Mouse (Mus musculus) MEL (cell line): ENCODE measurements around the gene Ifih1. TPM values are rescaled to one million over a fixed set of nuclear protein-coding genes. Genes with fewer than 3 reads are reported as not detected.

Experiments
- DNase-seq: peaks from one replicate; pipeline ENCODE4 v3.0.0; 2011; ENCODE audit warnings: low read depth, low spot score
- H3K27ac ChIP-seq: 2 replicates; pipeline ENCODE4 v1.5.1; 2012; ENCODE audit warnings: low read depth, mild to moderate bottlenecking, control low read depth, low read length, moderate library complexity; ENCODE audit not compliant: control insufficient read depth
- H3K27me3 ChIP-seq, 2 experiments: fragments of 150-350 bp in 1 of 2; sonication (generic) in 1 of 2; 2 replicates each; pipeline ENCODE4 v1.6.1; 2012; ENCODE audit warnings: low read length in 2 of 2, mild to moderate bottlenecking in 2 of 2, improper control_type of control experiment in 1 of 2, moderate library complexity in 1 of 2; ENCODE audit not compliant: insufficient read depth in 2 of 2, control insufficient read depth in 1 of 2
- H3K36me3 ChIP-seq, 2 experiments: 2 replicates each; pipeline ENCODE4 v1.6.1; 2012 to 2014; ENCODE audit warnings: low read length in 2 of 2, improper control_type of control experiment in 1 of 2, inconsistent platforms in 1 of 2, mild to moderate bottlenecking in 1 of 2; ENCODE audit not compliant: insufficient read depth in 2 of 2, control insufficient read depth in 1 of 2
- H3K4me1 ChIP-seq, 2 experiments: fragments of 150-350 bp in 1 of 2; sonication (generic) in 1 of 2; 2 replicates each; pipeline ENCODE4 v1.6.1; 2012; ENCODE audit warnings: low read length in 2 of 2, improper control_type of control experiment in 1 of 2, mild to moderate bottlenecking in 1 of 2; ENCODE audit not compliant: insufficient read depth in 2 of 2, control insufficient read depth in 1 of 2
- H3K4me3 ChIP-seq, 2 experiments: fragments of 150-350 bp in 1 of 2; sonication (generic) in 1 of 2; 2 replicates each; pipeline ENCODE4 v1.5.1; 2012; ENCODE audit warnings: low read depth in 2 of 2, low read length in 2 of 2, mild to moderate bottlenecking in 2 of 2, moderate library complexity in 2 of 2, control low read depth in 1 of 2, improper control_type of control experiment in 1 of 2; ENCODE audit not compliant: control insufficient read depth in 1 of 2, insufficient read depth in 1 of 2
- H3K79me2 ChIP-seq: 2 replicates; pipeline ENCODE4 v1.6.1; 2012; ENCODE audit warnings: mild to moderate bottlenecking, low read length, moderate library complexity; ENCODE audit not compliant: control insufficient read depth, poor library complexity, insufficient read depth
- H3K9ac ChIP-seq: 2 replicates; pipeline ENCODE4 v1.6.1; 2012; ENCODE audit warnings: low read depth, mild to moderate bottlenecking, control low read depth, low read length, moderate library complexity; ENCODE audit not compliant: control insufficient read depth, poor library complexity, severe bottlenecking
- H3K9me3 ChIP-seq: fragments of 150-350 bp; sonication (generic); replicated peaks from 2 replicates; pipeline ENCODE4 v1.6.1; 2012; ENCODE audit warnings: mild to moderate bottlenecking, low read length, improper control_type of control experiment, moderate library complexity; ENCODE audit not compliant: insufficient read depth
- BHLHE40 ChIP-seq: IDR thresholded peaks from 2 replicates; pipeline ENCODE4 v1.6.1; 2012; ENCODE audit warnings: low read depth, mild to moderate bottlenecking, inconsistent platforms, low read length, improper control_type of control experiment, borderline replicate concordance
- CHD2 ChIP-seq: IDR thresholded peaks from 2 replicates; pipeline ENCODE4 v1.6.1; 2011; ENCODE audit warnings: low read length, improper control_type of control experiment
- HCFC1 ChIP-seq: IDR thresholded peaks from 2 replicates; pipeline ENCODE4 v1.6.1; 2012; ENCODE audit warnings: low read depth, mild to moderate bottlenecking, inconsistent platforms, low read length, improper control_type of control experiment, moderate library complexity
- JUND ChIP-seq: IDR thresholded peaks from 2 replicates; pipeline ENCODE4 v1.6.1; 2011; ENCODE audit warnings: low read depth, mild to moderate bottlenecking, improper control_type of control experiment, low read length
- MAFK ChIP-seq: IDR thresholded peaks from 2 replicates; pipeline ENCODE4 v1.6.1; 2011; ENCODE audit warnings: low read depth, mild to moderate bottlenecking, low read length, improper control_type of control experiment, borderline replicate concordance
- MAX ChIP-seq: IDR thresholded peaks from 2 replicates; pipeline ENCODE4 v1.6.1; 2011; ENCODE audit warnings: low read length, improper control_type of control experiment
- MAZ ChIP-seq: IDR thresholded peaks from 2 replicates; pipeline ENCODE4 v1.6.1; 2012; ENCODE audit warnings: low read depth, mild to moderate bottlenecking, inconsistent platforms, low read length, improper control_type of control experiment
- MEF2A ChIP-seq: IDR thresholded peaks from 2 replicates; pipeline ENCODE4 v1.6.1; 2014; ENCODE audit warnings: low read depth, mild to moderate bottlenecking, inconsistent platforms, low read length, improper control_type of control experiment; ENCODE audit not compliant: poor library complexity, insufficient replicate concordance, severe bottlenecking; ENCODE audit errors: extremely low read depth
- MXI1 ChIP-seq: IDR thresholded peaks from 2 replicates; pipeline ENCODE4 v1.6.1; 2011; ENCODE audit warnings: mild to moderate bottlenecking, low read depth, low read length, improper control_type of control experiment
- MYB ChIP-seq: IDR thresholded peaks from 2 replicates; pipeline ENCODE4 v1.6.1; 2011; ENCODE audit warnings: mild to moderate bottlenecking, low read depth, low read length, improper control_type of control experiment
- MYC ChIP-seq: IDR thresholded peaks from 2 replicates; pipeline ENCODE4 v1.6.1; 2011; ENCODE audit warnings: low read depth, mild to moderate bottlenecking, low read length, improper control_type of control experiment, moderate library complexity
- NRF1 ChIP-seq: IDR thresholded peaks from 2 replicates; pipeline ENCODE4 v1.6.1; 2014; ENCODE audit warnings: low read depth, mild to moderate bottlenecking, inconsistent platforms, low read length, improper control_type of control experiment, moderate library complexity; ENCODE audit not compliant: poor library complexity, insufficient read depth, severe bottlenecking
- POLR2A ChIP-seq, 2 experiments: IDR thresholded peaks; 2 replicates each; pipeline ENCODE4 v1.6.1; 2011 to 2012; ENCODE audit warnings: low read length in 2 of 2, mild to moderate bottlenecking in 2 of 2, control low read depth in 1 of 2, improper control_type of control experiment in 1 of 2, low read depth in 1 of 2, moderate library complexity in 1 of 2; ENCODE audit not compliant: control insufficient read depth in 1 of 2, insufficient read depth in 1 of 2, poor library complexity in 1 of 2
- POLR2AphosphoS2 ChIP-seq: IDR thresholded peaks from 2 replicates; pipeline ENCODE4 v1.6.1; 2011; ENCODE audit warnings: low read length, improper control_type of control experiment
- POLR2AphosphoS5 ChIP-seq: IDR thresholded peaks from 2 replicates; pipeline ENCODE4 v1.6.1; 2012; ENCODE audit warnings: low read depth, borderline replicate concordance, mild to moderate bottlenecking, inconsistent platforms, low read length, moderate library complexity, mixed read lengths
- RAD21 ChIP-seq: IDR thresholded peaks from 2 replicates; pipeline ENCODE4 v1.6.1; 2011; ENCODE audit warnings: mild to moderate bottlenecking, low read depth, low read length, improper control_type of control experiment
- RCOR1 ChIP-seq: IDR thresholded peaks from 2 replicates; pipeline ENCODE4 v1.6.1; 2012; ENCODE audit warnings: low read depth, mild to moderate bottlenecking, inconsistent platforms, low read length, improper control_type of control experiment
- SMC3 ChIP-seq: IDR thresholded peaks from 2 replicates; pipeline ENCODE4 v1.6.1; 2011; ENCODE audit warnings: low read depth, low read length, improper control_type of control experiment
- TCF12 ChIP-seq: IDR thresholded peaks from 2 replicates; pipeline ENCODE4 v1.6.1; 2014; ENCODE audit warnings: low read depth, mild to moderate bottlenecking, inconsistent platforms, low read length, improper control_type of control experiment, moderate library complexity
- USF2 ChIP-seq, 2 experiments: IDR thresholded peaks; 2 replicates each; pipeline ENCODE4 v1.6.1; 2011 to 2012; ENCODE audit warnings: improper control_type of control experiment in 2 of 2, low read length in 2 of 2, borderline replicate concordance in 1 of 2, inconsistent platforms in 1 of 2, low read depth in 1 of 2, mild to moderate bottlenecking in 1 of 2; ENCODE audit not compliant: insufficient read depth in 1 of 2
- ZNF384 ChIP-seq: IDR thresholded peaks from 2 replicates; pipeline ENCODE4 v1.6.1; 2012; ENCODE audit warnings: low read depth, mild to moderate bottlenecking, inconsistent platforms, low read length, improper control_type of control experiment
- polyA plus RNA-seq, 2 experiments: library from polyadenylated mRNA; stranded (reverse) in 1 of 2; unstranded in 1 of 2; fragments of >175 nt in 1 of 2; fragments of >200 nt in 1 of 2; gene quantifications; 2 replicates each; pipeline versions ENCODE4 v1.2.1 to v1.2.4; 2012; ENCODE audit warnings: low replicate concordance in 2 of 2, low read depth in 1 of 2; ENCODE audit not compliant: insufficient read length in 2 of 2, insufficient read depth in 1 of 2, missing spikeins in 1 of 2
- total RNA-seq: library from RNA; depleted of rRNA; stranded (reverse); fragments of 300-350 nt; gene quantifications from 2 replicates; pipeline ENCODE4 v1.2.3, GENCODE M21; 2012

The Ifih1 gene
- total and polyA plus RNA-seq, 3 experiments, result 11.4 to 71.9 (median 41.5) TPM

GRCm38 (mm10) chr2:62681667-62682066, 35.6 kb upstream of the Ifih1 start:
- Histone ChIP-seq H3K4me1 (peaks cover 6 to 10% of the 10 kb centered on the region in 2 experiments), H3K4me3 (no peak overlapping the region), H3K27me3 (no peaks in the 10 kb centered on the region), H3K9me3 (no peaks in the 10 kb centered on the region), H3K27ac (no peak overlapping the region), H3K9ac (no peak overlapping the region), H3K36me3 (peaks cover 0 to 5% of the 10 kb centered on the region in 2 experiments; a peak in 3 of 4 replicates), H3K79me2 (no peaks in the 10 kb centered on the region; the same call in 1 of the 2 replicates)
- TF ChIP-seq BHLHE40 (no peak), NRF1 (no peak), HCFC1 (no peak), SMC3 (no peak), RAD21 (no peak), POLR2AphosphoS5 (no peak), MYC (no peak), CHD2 (no peak), RCOR1 (no peak)
- DNase-seq, result no peak

- TF ChIP-seq MXI1 (no peak), MEF2A (no peak), POLR2AphosphoS2 (no peak), TCF12 (no peak), HCFC1 (no peak), JUND (no peak), POLR2A (IDR thresholded peaks at IDR 0.05; ENCODE audit: control insufficient read depth in 1 of 2, insufficient read depth in 1 of 2, low read depth in 1 of 2, low read length in 2 of 2, poor library complexity in 1 of 2) (no peak), RAD21 (no peak), MAX (no peak), ZNF384 (no peak), RCOR1 (no peak), MAZ (no peak), USF2 (IDR thresholded peaks at IDR 0.05; ENCODE audit: borderline replicate concordance in 1 of 2, insufficient read depth in 1 of 2, low read depth in 1 of 2, low read length in 2 of 2) (no peak), MAFK (no peak), MYB (no peak)
- H3K4me1 ChIP-seq, result peaks cover 4 to 12% of the 10 kb centered on the region in 2 experiments
- no peak overlapping the region for H3K27ac ChIP-seq
- H3K27me3 ChIP-seq, result no peaks in the 10 kb centered on the region
- no peak overlapping the region for H3K4me3 ChIP-seq
- H3K36me3 ChIP-seq, result peaks cover 0 to 15% of the 10 kb centered on the region in 2 experiments
- no peaks in the 10 kb centered on the region; the same call in 1 of the 2 replicates for H3K79me2 ChIP-seq
- no peak for DNase-seq
- no peaks in the 10 kb centered on the region for H3K9me3 ChIP-seq
- H3K9ac ChIP-seq, result no peak overlapping the region
Observed at GRCm38 (mm10) chr2:62672788-62673187, 26.7 kb upstream of the Ifih1 start.
